Mouse (Mus musculus): ENCODE data around the gene Thegl. TPM values are rescaled to one million over a fixed set of nuclear protein-coding genes. Genes with fewer than 3 reads are reported as not detected.
"Not testable (repeated sequence)": the region's sequence is repeated elsewhere in the genome, so short reads cannot be mapped to it uniquely, and the experiment has no call there.

The Thegl gene
- total RNA-seq, 1 experiment from 2014 or later: not detected

DNA sequence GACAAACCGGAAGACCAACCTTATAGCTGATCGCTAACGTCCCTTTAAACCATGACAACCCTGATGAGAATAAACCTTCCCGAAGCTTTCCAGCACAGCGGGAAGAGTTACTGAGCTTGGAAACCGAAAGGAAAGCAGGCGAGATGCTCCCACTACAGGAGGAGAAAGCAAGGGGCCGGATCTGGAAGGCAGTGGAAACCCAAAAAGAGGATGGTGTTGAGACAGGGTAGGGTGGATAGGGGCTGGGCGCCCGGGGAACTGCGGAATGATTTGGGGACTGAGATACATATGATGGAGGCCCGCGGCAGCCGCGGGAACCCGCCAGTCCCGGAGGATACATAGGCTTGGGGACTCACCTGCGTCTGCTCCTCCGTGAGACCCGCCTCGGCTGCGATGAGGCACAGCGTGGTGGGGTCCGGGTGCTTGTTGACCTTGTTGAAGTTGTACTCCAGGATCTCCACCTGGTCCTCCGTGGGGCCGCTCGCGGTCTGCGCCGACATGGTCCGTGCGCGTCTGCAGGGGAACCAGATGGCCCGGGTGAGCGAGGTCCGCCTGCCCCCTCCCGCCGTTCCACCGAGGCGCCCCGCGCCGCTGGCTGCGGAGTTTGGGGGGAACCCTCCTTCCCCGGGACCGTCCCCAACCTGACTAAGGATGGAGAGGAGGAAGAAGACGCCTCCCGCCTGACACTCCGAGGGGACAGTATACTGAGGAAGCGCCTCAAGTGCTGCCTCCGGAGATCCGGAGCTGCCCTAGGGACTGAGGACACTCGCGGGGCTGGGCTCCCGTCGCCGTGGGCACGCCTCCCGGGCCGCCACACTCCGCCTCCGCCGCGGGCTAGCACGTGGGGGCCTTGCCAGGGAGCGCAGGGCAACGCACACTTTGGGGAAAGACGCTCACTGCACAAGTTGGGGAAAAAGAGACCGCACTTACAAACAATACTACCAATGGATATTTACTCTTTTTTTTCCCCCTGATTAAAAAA lies 79.0 kb downstream of the Thegl start:
- DNase-seq: peak; percentile 90

DNA sequence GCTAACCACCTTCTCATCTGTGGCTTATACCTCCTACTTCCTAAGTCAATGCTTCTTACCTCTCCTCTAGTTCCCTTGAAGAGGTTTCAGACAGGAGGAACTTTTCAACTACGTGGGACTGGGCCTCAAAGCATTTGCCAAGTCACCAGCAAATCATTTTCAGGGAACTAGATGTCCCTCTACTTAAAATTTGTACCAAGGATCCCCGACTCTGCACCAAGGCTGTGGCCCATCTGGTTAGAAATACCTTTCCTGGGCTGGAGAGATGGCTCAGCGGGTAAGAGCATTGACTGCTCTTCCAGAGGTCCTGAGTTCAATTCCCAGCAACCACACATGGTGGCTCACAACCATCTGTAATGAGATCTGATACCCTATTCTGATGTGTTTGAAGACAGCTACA lies 80.4 kb downstream of the Thegl start:
- DNase-seq: not testable (repeated sequence)

- DNase-seq: no peak
These were observed 81.9 kb downstream of the Thegl start for GRCm38 (mm10) chr5:77097686-77098085.

GRCm38 (mm10) chr5:77098874-77099273 lies 83.1 kb downstream of the Thegl start:
- no peak for DNase-seq

DNA sequence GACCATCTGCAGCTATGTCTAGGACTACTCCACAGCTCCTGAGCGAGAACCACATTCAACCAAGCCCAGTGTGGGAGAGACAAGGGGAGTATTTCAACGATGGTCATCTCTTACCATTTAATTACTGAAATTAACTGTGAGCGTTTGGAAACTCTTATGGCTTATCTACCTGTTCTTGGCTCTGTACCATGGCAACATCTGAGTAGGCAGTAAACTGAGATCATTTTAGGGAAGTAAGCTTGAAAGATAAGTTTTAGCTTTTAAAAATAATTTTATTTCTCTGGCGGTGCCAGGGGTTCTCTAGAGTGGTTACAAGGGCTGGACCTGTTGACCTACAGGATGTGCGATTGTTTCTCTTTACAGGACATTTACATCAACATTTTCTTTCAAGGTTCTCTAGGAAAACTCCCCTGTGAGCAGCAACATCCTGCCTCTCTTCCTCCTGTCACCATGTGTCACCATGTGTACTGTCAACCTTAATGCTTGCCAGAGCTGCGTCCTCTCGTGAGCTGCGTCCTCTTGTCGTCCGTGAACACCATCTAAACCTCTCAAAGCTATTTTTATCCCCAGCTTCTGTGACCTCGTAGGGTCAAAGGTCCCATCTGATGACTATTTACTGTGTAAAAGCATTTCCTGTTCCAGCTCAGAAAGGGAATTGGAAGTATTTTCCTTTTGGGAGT lies 83.6 kb downstream of the Thegl start:
- no peak for DNase-seq

DNA sequence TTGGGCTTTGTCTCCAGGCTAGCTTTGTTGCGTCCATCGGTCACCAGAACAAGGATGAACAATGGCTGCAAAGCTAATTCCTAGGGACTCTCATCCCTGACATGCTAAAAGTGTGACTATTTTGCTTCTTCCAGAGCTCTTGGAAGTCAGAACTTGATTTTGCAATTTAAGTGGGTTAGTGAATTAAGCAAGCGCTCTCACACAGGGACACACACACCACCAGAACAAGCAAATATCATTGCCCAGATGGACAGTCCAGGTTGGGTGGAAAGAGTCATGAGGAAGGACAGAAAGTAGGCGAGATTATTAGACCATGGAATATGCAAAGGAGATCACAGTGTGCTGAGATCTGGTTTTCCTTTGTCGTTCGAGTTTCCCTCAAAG lies 84.2 kb downstream of the Thegl start:
- no peak for DNase-seq

DNA sequence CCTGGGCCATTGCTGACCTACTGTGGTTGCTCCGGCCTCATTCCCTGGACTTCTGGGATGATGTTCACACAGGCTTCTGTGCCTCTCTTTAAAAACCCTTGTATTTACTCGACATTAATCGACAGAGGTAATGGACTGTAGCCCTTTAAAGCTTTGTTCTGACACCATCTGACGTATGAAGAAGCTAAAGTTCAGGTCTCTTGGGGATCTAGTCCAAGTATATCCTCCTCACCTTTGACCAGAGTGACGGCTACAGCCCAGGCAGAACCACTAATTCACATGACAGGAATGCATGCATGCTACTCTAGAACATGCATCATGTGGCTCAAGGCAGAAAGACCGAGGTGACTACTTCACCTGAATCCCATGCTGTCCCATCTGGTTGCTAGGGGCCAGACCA lies 84.9 kb downstream of the Thegl start:
- no peak for DNase-seq

DNA sequence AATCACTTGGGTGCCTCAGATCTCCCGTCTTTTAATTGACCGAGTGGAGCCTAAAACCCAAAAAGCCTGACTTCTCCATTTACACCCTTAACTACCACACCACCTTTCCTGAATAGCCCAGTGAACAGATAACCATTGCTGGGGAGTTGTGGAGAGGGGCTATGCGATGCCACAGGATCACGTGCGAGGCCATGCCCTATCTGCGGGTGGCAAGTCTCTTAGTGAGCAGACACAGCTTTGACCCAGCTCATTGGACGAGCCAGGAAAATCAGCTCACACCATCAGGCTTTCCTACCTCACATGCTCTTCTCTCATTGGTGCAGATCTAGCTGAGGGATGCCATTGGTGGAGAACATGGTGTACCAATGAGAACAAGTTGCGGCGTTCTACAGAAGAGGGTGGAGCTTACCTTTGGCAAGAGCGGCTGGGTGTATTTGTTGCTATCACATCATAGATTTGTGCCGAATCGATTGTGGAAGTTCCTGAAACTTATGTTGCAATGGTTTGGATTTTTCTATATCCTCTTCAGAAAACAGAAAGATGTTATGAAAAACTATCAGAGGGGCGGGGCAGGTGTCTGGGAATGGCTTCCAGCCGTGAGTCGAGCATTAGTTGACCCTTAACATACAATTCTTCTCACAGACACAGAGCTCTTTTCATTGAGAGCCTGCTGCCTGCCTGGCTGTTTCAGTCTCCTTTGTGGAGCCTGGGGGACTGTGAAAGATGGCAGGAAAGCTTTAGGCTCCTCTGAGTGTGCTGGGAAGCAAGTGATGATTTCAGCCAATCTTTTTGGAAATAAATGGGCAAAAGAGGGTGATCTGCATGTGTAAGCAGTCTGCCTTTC lies 86.9 kb downstream of the Thegl start:
- no peak for DNase-seq

DNA sequence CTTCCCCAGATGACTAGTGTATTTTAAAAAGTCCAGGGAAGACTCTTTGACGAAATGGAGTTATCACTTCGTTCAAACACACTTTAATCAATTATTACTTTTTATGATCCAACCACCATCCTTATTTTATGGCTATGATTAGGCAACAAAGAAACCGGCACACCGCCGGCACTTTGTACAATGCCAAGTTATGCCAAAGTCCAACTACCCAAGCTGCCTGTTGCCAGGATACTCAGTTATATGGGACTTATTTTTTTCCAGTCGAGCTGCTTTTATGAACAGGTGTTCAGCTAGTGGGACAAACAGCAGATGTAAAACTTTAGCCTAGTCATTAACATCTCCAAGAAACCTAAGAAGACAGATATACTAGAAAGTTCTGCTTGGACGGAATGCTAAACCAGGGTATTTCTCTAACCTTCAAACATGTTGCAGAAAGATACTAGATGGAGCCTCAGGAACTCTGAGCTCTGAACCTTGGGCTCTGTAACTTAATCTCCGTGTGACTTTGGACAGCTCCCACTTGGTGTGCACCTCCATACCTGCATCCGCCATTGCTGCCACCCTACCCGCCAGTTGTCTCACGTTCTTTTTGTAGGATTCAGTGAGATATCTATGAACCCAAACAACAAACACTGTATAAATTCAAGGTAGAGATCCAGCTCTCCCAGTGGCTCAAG lies 91.5 kb downstream of the Thegl start:
- no peak for DNase-seq

DNA sequence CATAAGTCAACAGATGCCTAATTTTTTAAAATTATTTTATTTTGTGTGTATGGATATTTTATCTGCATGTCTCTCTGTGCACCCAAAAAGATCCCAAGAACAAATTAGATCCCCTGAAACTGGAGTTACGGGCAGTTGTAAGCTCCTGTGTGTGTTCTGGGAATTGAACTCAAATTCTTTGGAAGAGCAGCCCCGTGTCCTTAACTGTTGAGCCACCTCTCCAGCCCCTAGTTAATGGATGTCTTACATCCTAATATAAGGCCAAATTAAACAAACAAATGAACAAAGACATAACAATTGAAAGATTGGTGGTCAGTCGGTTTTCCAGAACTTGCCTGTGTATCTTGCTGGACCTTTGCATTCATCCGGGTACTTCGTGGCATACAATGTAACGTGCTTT lies 93.0 kb downstream of the Thegl start:
- no peak for DNase-seq

DNA sequence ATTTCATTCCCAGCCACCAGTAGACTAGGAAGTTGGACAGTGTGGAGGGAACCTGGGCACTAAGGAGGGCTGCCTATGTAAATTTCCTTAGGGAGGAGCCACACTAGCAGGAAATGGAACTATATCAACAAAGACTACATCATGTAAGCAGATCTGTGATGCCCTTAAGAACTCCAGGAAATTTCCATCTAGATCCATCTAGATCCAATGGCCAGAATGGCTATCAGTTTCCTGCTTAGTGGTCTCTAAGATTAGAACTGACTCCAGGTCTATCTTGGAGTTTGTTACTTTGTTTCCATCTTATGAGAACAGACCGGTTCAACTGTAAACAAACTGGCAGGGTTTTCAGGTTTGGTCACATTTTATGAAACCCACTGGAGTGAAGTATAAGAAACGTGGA lies 94.0 kb downstream of the Thegl start:
- DNase-seq: no peak

Other genes with a start within 250 kb of the Thegl start
- 17.1 and 20.7 TPM in 2 replicates for gene Aasdh, start 110.5 kb upstream of the Thegl start, total RNA-seq (2021)
- gene Paics, start 64.7 kb upstream of the Thegl start, total RNA-seq (2021): 205 and 214 TPM in 2 replicates
- gene Ppat, start 64.4 kb upstream of the Thegl start, total RNA-seq (2021): 21.6 and 25.2 TPM in 2 replicates
- 125 and 148 TPM in 2 replicates for gene Srp72, start 41.3 kb upstream of the Thegl start, total RNA-seq (2021)
- gene Arl9, start 12.0 kb upstream of the Thegl start, total RNA-seq (2021): not detected in 2 replicates
- 9.0 and 10.5 TPM in 2 replicates for gene Hopx, start 99.1 kb downstream of the Thegl start, total RNA-seq (2021)
- gene Spink2, start 195.4 kb downstream of the Thegl start, total RNA-seq (2021): 0.64 TPM in 1 of 2 replicates, not detected in the other
- gene Rest, start 249.5 kb downstream of the Thegl start, total RNA-seq (2021): 26.0 and 26.1 TPM in 2 replicates

All from adrenal gland, postnatal 14 days (tissue).